Mouse (Mus musculus) cerebellum, adult 2 months (tissue): ENCODE measurements at regions not wholly inside any gene's neighbourhood (a gene's known extent, or its start where the extent isn't known, plus 50 kb on each side); places are given as distances from the start of the nearest gene placed in this dataset.

Experiments used
- CTCF ChIP-seq: fragments of 200-500 bp; IDR thresholded peaks from 2 replicates; pipeline ENCODE4 v1.5.1; 2011; ENCODE audit warnings: low read depth, mild to moderate bottlenecking, control low read depth, low read length, moderate library complexity, borderline replicate concordance; ENCODE audit not compliant: insufficient read depth
- POLR2A ChIP-seq: fragments of 200-500 bp; IDR thresholded peaks from 2 replicates; pipeline ENCODE4 v1.6.1; 2011; ENCODE audit warnings: low read length, control low read depth, borderline replicate concordance; ENCODE audit not compliant: insufficient read depth

DNA sequence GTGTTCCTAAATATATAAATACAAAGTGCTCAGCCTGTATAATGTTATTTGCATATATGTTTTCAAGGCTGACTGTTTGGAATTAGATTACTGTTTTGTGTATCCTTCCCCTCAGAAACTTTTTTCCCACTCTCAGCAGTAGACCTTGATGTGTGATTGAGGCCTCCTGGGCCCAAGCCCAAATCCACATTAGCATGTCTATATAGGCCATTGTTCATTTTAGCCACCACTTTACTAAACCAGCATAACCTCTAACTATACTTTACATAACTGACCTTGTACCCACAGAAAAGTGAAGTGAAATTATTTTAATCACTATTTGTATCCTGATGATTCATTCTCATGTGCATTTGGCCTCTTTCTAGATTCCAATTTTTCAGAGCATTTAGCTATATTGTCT, 349.0 kb downstream of the Tecrl start:
- TF ChIP-seq POLR2A (no peak), CTCF (no peak)
